Mouse (Mus musculus) embryonic facial prominence, embryonic 10.5 days (tissue): ENCODE data around the gene Fgd4. TPM values are rescaled to one million over a fixed set of nuclear protein-coding genes. Genes with fewer than 3 reads are reported as not detected.
A peak's percentile ranks its signal among the peaks of the same experiment; 100 is the strongest.
"Not testable (repeated sequence)": the region's sequence is repeated elsewhere in the genome, so short reads cannot be mapped to it uniquely, and the experiment has no call there.

Experiments used
- DNase-seq: peaks from one replicate; pipeline ENCODE4 v3.0.0-alpha.2; 2017; ENCODE audit warnings: low spot score
- H3K27ac ChIP-seq: fragments of 300-500 bp; sonication (generic); replicated peaks from 2 replicates; pipeline ENCODE4 v1.5.1; 2016; ENCODE audit warnings: mild to moderate bottlenecking
- H3K27me3 ChIP-seq: fragments of 300-500 bp; sonication (generic); replicated peaks from 2 replicates; pipeline ENCODE4 v1.6.1; 2016; ENCODE audit warnings: low read depth, mild to moderate bottlenecking; ENCODE audit not compliant: poor library complexity, severe bottlenecking
- H3K36me3 ChIP-seq: fragments of 300-500 bp; sonication (generic); replicated peaks from 2 replicates; pipeline ENCODE4 v1.6.1; 2016; ENCODE audit warnings: mild to moderate bottlenecking, moderate library complexity
- H3K4me1 ChIP-seq: fragments of 300-500 bp; sonication (generic); 2 replicates; pipeline ENCODE4 v1.6.1; 2016
- H3K4me3 ChIP-seq: fragments of 300-500 bp; sonication (generic); 2 replicates; pipeline ENCODE4 v1.5.1; 2016; ENCODE audit warnings: mild to moderate bottlenecking, moderate library complexity
- H3K9me3 ChIP-seq: fragments of 300-500 bp; sonication (generic); 2 replicates; pipeline ENCODE4 v1.6.1; 2016; ENCODE audit warnings: mild to moderate bottlenecking
- WGBS: fragments of 180-500 bp; shearing (Covaris S2); methylation state at CpG from one replicate; pipeline ENCODE4 v1.1.7; 2016; 5-methylcytosine and 5-hydroxymethylcytosine counted together
- polyA plus RNA-seq: library from polyadenylated mRNA; unstranded; fragments of >200 nt; fragmentation: Nextera tagmentation; extraction: Ambion mirVana; gene quantifications from 2 replicates; pipeline ENCODE4 v1.2.1, GENCODE M21; 2016

The Fgd4 gene
- polyA plus RNA-seq, 1 experiment from 2014 or later = 10.3 TPM

DNA sequence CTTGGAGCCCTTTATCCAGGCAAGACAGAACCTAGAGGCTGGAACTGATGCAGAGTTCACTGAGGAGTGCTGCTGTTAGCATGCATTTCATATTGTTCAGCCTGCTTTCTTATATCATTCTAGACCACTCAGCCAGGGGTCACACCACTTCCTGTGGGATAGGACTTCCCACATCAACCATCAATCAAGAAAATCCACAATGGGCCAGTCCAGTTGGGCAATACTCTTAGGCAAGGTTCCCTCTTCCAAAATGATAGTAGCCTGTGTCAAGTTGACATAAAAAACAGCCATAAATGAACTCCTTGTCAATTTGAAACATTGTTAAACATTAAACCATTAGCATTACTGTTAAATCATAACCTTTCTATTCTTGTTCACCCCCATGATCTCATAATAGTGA is 34.6 kb downstream of the Fgd4 start:
- H3K9me3 ChIP-seq = no peaks in the 10 kb centered on the region
- H3K27ac ChIP-seq = no peak overlapping the region
- no peak overlapping the region for H3K4me3 ChIP-seq
- H3K4me1 ChIP-seq = peaks cover 4% of the 10 kb centered on the region; the same call in 1 of the 2 replicates
- no peak for DNase-seq
- no peaks in the 10 kb centered on the region for H3K27me3 ChIP-seq
- H3K36me3 ChIP-seq = no peaks in the 10 kb centered on the region

DNA sequence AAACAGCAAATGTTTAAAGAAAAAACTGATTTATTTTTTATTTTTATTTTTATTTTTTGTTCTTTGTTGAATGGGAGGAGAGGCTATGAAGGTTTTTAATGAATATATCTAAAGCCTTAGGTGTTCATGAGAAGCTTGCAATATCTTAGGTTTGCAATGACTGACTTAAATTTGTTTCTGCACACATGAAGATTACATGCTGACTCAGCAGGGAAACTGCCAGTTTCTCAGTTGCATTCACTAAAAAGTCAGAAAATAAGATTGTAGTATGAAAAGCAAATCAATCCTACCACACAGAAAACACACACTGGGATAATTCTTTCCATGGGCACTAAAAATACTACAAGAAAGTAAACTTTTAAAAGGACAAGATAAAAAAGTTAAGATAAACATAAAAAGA is 39.6 kb downstream of the Fgd4 start:
- Histone ChIP-seq H3K27ac (no peak overlapping the region), H3K9me3 (no peaks in the 10 kb centered on the region), H3K4me1 (peaks cover 22% of the 10 kb centered on the region), H3K4me3 (no peak overlapping the region), H3K36me3 (no peaks in the 10 kb centered on the region), H3K27me3 (no peaks in the 10 kb centered on the region)
- no peak for DNase-seq

- Histone ChIP-seq H3K9me3 (no peaks in the 10 kb centered on the region), H3K27me3 (no peaks in the 10 kb centered on the region), H3K36me3 (no peaks in the 10 kb centered on the region), H3K4me3 (peak overlapping the region; percentile 53), H3K4me1 (peaks cover 22% of the 10 kb centered on the region), H3K27ac (peak overlapping the region; percentile 78)
- 8% methylated on average over 9 of the region's 9 CpGs for WGBS
- DNase-seq = peak; percentile 86
Observed at GRCm38 (mm10) chr16:16559878-16560531, 40.3 kb downstream of the Fgd4 start.

DNA sequence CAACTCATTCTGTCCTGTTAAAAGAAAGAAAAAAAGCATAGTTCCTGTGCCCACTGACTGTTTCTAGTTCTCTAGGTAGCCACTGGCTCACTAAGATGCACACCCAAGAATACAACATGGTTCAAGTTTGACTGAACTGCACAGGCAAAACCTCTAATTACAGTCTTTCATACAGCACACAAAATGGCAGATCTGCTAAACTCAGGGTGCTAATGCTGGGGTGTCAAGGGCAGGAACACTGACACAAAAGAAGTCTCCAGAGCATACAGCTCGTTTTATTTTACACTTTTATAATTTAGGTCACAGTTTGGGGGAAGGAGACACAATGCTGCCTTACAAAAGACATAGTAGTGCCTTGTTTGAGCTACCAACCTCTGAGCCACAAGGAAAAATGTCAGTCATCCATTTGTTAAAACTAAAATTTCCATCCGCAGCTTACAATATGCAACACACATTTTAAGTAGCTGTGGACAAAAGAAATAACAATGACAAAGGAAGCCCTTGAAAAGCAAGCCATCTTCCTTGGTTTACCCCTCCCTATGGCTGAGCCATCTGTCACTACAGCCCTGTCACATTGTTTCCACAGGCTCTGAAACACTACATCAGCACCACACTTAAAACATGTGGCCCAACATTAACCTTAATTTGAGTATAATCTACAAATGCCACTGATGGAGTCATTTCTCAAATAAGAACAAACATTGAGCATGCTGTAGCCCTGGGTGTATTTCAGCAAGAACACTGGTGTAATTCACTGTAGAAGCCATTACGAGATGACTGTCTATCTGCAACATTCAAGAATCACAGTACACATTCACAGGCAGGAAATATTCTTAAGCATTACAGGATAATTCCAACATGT is 41.1 kb downstream of the Fgd4 start:
- Histone ChIP-seq H3K36me3 (no peaks in the 10 kb centered on the region), H3K27me3 (no peaks in the 10 kb centered on the region), H3K27ac (peak overlapping the region; percentile 78), H3K9me3 (no peaks in the 10 kb centered on the region), H3K4me1 (peaks cover 22% of the 10 kb centered on the region), H3K4me3 (peak overlapping the region; percentile 53)
- WGBS = 45% methylated on average over 3 of the region's 3 CpGs
- peak; percentile 7 for DNase-seq

DNA sequence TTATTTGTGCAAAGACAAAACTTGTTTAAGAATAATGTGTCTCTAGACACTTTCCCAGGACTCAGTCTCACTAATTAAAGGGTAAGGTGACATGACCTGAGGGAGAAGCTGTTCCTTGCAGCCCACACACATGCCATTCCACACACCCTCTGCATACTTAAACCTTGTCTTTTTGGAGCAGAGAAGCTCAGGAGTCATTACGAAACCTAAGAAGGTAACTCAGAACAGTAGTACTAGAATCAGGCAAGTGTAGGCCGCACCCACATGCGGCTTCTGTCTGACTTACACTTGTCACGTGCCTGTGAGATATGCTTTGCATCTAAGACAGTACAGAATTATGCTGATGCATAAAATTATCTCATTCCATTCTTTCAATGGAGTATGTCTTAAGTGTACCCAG is 42.6 kb downstream of the Fgd4 start:
- Histone ChIP-seq H3K27me3 (no peaks in the 10 kb centered on the region), H3K36me3 (no peaks in the 10 kb centered on the region), H3K27ac (no peak overlapping the region), H3K4me1 (peaks cover 22% of the 10 kb centered on the region), H3K4me3 (no peak overlapping the region; the same call in 1 of the 2 replicates), H3K9me3 (no peaks in the 10 kb centered on the region)
- 84% methylated on average over 4 of the region's 4 CpGs for WGBS
- no peak for DNase-seq

DNA sequence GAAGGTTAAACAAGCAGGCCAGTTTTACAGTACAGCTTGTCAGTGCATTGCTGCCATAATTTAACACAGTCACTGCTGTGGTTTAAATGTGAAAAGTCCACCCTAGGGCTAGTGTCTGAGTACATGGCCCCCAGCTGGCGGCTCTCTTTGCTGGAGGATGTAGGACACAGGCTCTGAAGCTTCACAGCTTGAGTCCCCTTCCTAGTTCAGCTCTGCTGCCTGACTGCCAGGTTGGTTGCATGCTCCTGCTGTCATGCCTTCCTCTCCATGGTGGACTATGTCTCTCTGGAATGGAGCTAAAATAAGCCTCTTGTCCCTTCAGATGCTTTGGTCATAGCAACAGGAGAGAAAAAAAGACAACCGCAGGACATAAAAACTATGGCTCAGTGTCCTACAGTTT is 46.3 kb downstream of the Fgd4 start:
- H3K27me3 ChIP-seq = no peaks in the 10 kb centered on the region
- no peak overlapping the region for H3K27ac ChIP-seq
- H3K9me3 ChIP-seq = no peaks in the 10 kb centered on the region
- no peaks in the 10 kb centered on the region for H3K36me3 ChIP-seq
- H3K4me1 ChIP-seq = 0 out of 2 replicates have a peak, but pooled peaks cover 5% of the 10 kb centered on the region
- WGBS = 54% methylated on average over 2 of the region's 2 CpGs
- no peak overlapping the region for H3K4me3 ChIP-seq
- no peak for DNase-seq

GRCm38 (mm10) chr16:16552197-16552596 is 48.2 kb downstream of the Fgd4 start:
- H3K27me3 ChIP-seq = no peaks in the 10 kb centered on the region
- H3K4me3 ChIP-seq = no peak overlapping the region
- peaks cover 1% of the 10 kb centered on the region; the same call in 1 of the 2 replicates for H3K4me1 ChIP-seq
- WGBS = 90% methylated on average over 2 of the region's 2 CpGs
- H3K9me3 ChIP-seq = no peaks in the 10 kb centered on the region
- no peak overlapping the region for H3K27ac ChIP-seq
- H3K36me3 ChIP-seq = no peaks in the 10 kb centered on the region
- no peak for DNase-seq

- H3K27me3 ChIP-seq = no peaks in the 10 kb centered on the region
- peaks cover 6% of the 10 kb centered on the region; the same call in 1 of the 2 replicates for H3K4me1 ChIP-seq
- no peaks in the 10 kb centered on the region for H3K36me3 ChIP-seq
- no peak overlapping the region for H3K27ac ChIP-seq
- WGBS = 84% methylated on average over 2 of the region's 2 CpGs
- H3K4me3 ChIP-seq = no peak overlapping the region
- no peaks in the 10 kb centered on the region for H3K9me3 ChIP-seq
- DNase-seq = no peak
Observed at GRCm38 (mm10) chr16:16549105-16549504, 51.2 kb downstream of the Fgd4 start.

- H3K27me3 ChIP-seq = no peaks in the 10 kb centered on the region
- 63% methylated on average over 1 of the region's 1 CpGs for WGBS
- no peak for DNase-seq
- no peak overlapping the region for H3K4me3 ChIP-seq
- peaks cover 6% of the 10 kb centered on the region; the same call in 1 of the 2 replicates for H3K4me1 ChIP-seq
- no peaks in the 10 kb centered on the region for H3K9me3 ChIP-seq
- no peaks in the 10 kb centered on the region for H3K36me3 ChIP-seq
- no peak overlapping the region for H3K27ac ChIP-seq
Observed at GRCm38 (mm10) chr16:16546657-16547056, 53.7 kb downstream of the Fgd4 start.

DNA sequence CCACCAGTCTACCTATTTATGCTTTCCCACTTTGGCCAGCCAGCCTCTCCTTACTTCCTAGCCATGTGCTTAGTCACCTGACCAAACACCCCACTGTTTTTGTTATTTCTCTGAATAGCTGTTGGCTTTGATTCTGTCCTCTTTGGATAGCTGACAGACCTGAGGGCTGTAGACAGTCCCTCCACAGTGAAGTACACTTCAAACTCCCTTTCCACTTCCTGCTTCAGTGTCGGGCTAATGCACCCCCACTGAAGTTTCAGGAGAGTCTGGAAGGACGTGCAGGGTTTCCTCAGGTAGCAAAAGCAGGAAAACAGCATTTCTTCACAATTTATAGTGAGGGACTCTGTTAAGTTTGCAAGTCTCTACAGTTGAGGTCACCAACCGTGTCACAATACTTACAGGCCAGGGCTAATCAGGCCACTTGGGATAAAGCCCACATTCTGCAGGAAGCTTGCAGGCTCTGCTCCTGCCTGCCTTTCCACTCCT is 57.4 kb downstream of the Fgd4 start:
- DNase-seq = no peak
- H3K27ac ChIP-seq = no peak overlapping the region
- no peak overlapping the region for H3K4me3 ChIP-seq
- H3K36me3 ChIP-seq = no peaks in the 10 kb centered on the region
- H3K4me1 ChIP-seq = peaks cover 6% of the 10 kb centered on the region; the same call in 1 of the 2 replicates
- no peaks in the 10 kb centered on the region for H3K9me3 ChIP-seq
- H3K27me3 ChIP-seq = no peaks in the 10 kb centered on the region
- 66% methylated on average over 3 of the region's 3 CpGs for WGBS

- not testable (repeated sequence) for H3K4me3 ChIP-seq, H3K9me3 ChIP-seq, DNase-seq, H3K4me1 ChIP-seq, H3K27ac ChIP-seq, H3K27me3 ChIP-seq, H3K36me3 ChIP-seq
- 70% methylated on average over 2 of the region's 2 CpGs for WGBS
Observed at GRCm38 (mm10) chr16:16539396-16539795, 61.0 kb downstream of the Fgd4 start.

DNA sequence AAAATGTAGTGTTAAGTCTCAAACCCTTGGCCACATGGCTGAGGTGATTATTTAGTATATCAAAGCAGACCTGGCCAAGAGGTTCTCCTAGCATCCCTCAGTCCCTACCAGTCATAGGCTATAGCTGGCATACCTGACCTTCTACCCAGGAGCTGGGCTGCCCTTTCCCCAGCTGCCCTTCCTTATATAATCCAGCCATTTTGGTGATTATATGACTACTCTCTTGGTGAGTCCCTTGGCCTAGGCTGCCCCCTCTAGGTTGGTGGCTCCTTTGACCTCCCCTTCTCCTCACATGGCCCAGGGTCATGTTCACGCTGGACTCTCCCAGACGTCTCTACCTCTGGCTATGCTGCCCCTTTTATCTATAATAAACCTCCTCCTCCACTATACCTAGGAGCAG is 65.1 kb downstream of the Fgd4 start:
- WGBS = 70% methylated on average over 2 of the region's 2 CpGs

DNA sequence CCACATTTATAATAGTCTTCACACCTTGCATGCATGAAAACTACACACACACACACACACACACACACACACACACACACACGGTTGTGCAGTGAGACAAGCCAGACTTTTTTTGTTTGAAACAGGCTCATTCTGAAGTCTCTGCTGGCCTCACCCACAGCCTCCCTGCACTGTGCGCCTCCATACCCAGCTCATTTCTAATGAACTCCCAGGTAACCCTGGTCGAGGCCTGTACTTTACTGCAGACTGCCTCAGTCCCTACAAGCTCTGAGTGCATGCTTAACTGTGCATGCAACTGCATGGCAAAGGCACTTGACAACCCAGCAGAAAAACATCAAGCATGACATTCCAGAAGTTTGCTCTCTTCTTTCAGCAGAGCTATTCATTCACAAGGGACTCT is 72.3 kb downstream of the Fgd4 start:
- 80% methylated on average over 3 of the region's 3 CpGs for WGBS
- peaks cover 23% of the 10 kb centered on the region for H3K4me1 ChIP-seq
- DNase-seq = no peak
- H3K4me3 ChIP-seq = no peak overlapping the region
- no peaks in the 10 kb centered on the region for H3K27me3 ChIP-seq
- H3K9me3 ChIP-seq = no peaks in the 10 kb centered on the region
- H3K36me3 ChIP-seq = no peaks in the 10 kb centered on the region
- H3K27ac ChIP-seq = no peak overlapping the region; the same call in 1 of the 2 replicates

More for the DNA sequence above, 65.1 kb downstream of the Fgd4 start:
- H3K9me3 ChIP-seq = no peaks in the 10 kb centered on the region
- H3K36me3 ChIP-seq = no peaks in the 10 kb centered on the region
- no peak overlapping the region for H3K27ac ChIP-seq
- no peak overlapping the region for H3K4me3 ChIP-seq
- no peak for DNase-seq
- no peaks in the 10 kb centered on the region for H3K27me3 ChIP-seq
- no peaks in the 10 kb centered on the region for H3K4me1 ChIP-seq
